Mouse (Mus musculus) small intestine, adult 2 months (tissue): ENCODE data around the gene Tcf7l1. TPM values are rescaled to one million over a fixed set of nuclear protein-coding genes. Genes with fewer than 3 reads are reported as not detected.

Experiments
- H3K27ac ChIP-seq: fragments of 200-500 bp; 2 replicates; pipeline ENCODE4 v1.5.1; 2012; ENCODE audit warnings: low read depth, low read length, control low read depth, inconsistent platforms; ENCODE audit not compliant: insufficient read depth
- H3K27me3 ChIP-seq: fragments of 200-500 bp; 2 replicates; pipeline ENCODE4 v1.6.1; 2012; ENCODE audit warnings: mild to moderate bottlenecking, moderate library complexity, low read length, inconsistent platforms; ENCODE audit not compliant: control insufficient read depth, insufficient read depth
- H3K36me3 ChIP-seq: fragments of 200-500 bp; 2 replicates; pipeline ENCODE4 v1.6.1; 2012; ENCODE audit warnings: mild to moderate bottlenecking, low read length, control low read depth, inconsistent platforms; ENCODE audit not compliant: control insufficient read depth, insufficient read depth
- H3K4me1 ChIP-seq: fragments of 200-500 bp; 2 replicates; pipeline ENCODE4 v1.6.1; 2012; ENCODE audit warnings: low read length, inconsistent platforms, mixed read lengths; ENCODE audit not compliant: control insufficient read depth, insufficient read depth, insufficient read length
- H3K4me3 ChIP-seq: fragments of 200-500 bp; 2 replicates; pipeline ENCODE4 v1.5.1; 2012; ENCODE audit warnings: low read depth, mild to moderate bottlenecking, control low read depth, inconsistent platforms, low read length, moderate library complexity
- CTCF ChIP-seq: fragments of 200-500 bp; IDR thresholded peaks from 2 replicates; pipeline ENCODE4 v1.5.1; 2012; ENCODE audit warnings: low read depth, mild to moderate bottlenecking, control low read depth, inconsistent platforms, low read length, moderate library complexity, mixed read lengths; ENCODE audit not compliant: insufficient replicate concordance, insufficient read length; ENCODE audit errors: extremely low read depth
- POLR2A ChIP-seq: fragments of 200-500 bp; IDR thresholded peaks from 2 replicates; pipeline ENCODE4 v1.6.1; 2012; ENCODE audit warnings: low read depth, mild to moderate bottlenecking, control low read depth, inconsistent platforms, low read length, moderate library complexity
- WGBS: fragments of 180-500 bp; shearing (Covaris S2); methylation state at CpG from one replicate; pipeline ENCODE4 v1.1.7; 2018; 5-methylcytosine and 5-hydroxymethylcytosine counted together
- polyA plus RNA-seq: library from polyadenylated mRNA; depleted of rRNA; stranded (reverse); fragments of >200 nt; gene quantifications from 2 replicates; pipeline ENCODE4 v1.2.3, GENCODE M21; 2012

Tcf7l1 gene
- polyA plus RNA-seq, 1 experiment, result 4.7 TPM

DNA sequence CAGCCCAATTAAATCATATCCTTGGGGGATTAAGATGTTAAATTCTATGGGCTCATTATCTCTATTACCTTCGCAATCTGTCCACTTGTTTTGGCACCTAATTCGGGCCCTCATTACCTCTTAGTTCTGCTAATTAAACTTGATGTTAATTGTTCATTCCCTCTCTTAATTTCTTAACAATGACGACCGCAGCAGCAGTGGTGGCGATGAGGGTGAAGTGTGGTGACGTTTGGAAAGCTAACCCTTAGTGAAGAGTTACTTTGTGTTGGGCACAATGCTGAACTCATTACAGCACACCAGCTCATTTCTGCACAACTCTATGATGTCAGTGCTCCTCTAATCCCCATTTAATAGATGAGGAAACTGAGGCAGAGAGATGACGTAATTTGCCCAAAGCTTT, 143.7 kb downstream of the Tcf7l1 start:
- TF ChIP-seq POLR2A (no peak), CTCF (no peak)
- WGBS, result 84% methylated on average over 7 of the region's 7 CpGs
- H3K4me1 ChIP-seq, result no peaks in the 10 kb centered on the region
- no peak overlapping the region for H3K27ac ChIP-seq
- no peak overlapping the region for H3K4me3 ChIP-seq
- H3K27me3 ChIP-seq, result no peaks in the 10 kb centered on the region
- no peaks in the 10 kb centered on the region for H3K36me3 ChIP-seq

- Histone ChIP-seq H3K4me1 (no peaks in the 10 kb centered on the region), H3K36me3 (no peaks in the 10 kb centered on the region), H3K27me3 (no peaks in the 10 kb centered on the region), H3K4me3 (no peak overlapping the region), H3K27ac (no peak overlapping the region)
- TF ChIP-seq CTCF, result no peak
- TF ChIP-seq POLR2A, result no peak
- 57% methylated on average over 4 of the region's 4 CpGs for WGBS
Measured at GRCm38 (mm10) chr6:72644576-72644975, 144.5 kb downstream of the Tcf7l1 start.

GRCm38 (mm10) chr6:72641218-72641954, 147.7 kb downstream of the Tcf7l1 start:
- H3K36me3 ChIP-seq, result no peaks in the 10 kb centered on the region
- peaks cover under 1% of the 10 kb centered on the region; the same call in 1 of the 2 replicates for H3K4me1 ChIP-seq
- no peak overlapping the region for H3K27ac ChIP-seq
- no peaks in the 10 kb centered on the region for H3K27me3 ChIP-seq
- WGBS, result 58% methylated on average over 18 of the region's 18 CpGs
- TF ChIP-seq POLR2A (no peak), CTCF (no peak)
- no peak overlapping the region for H3K4me3 ChIP-seq

GRCm38 (mm10) chr6:72636940-72637339, 152.1 kb downstream of the Tcf7l1 start:
- Histone ChIP-seq H3K36me3 (no peaks in the 10 kb centered on the region), H3K27ac (no peak overlapping the region), H3K27me3 (no peaks in the 10 kb centered on the region), H3K4me1 (peaks cover 4% of the 10 kb centered on the region), H3K4me3 (no peak overlapping the region)
- TF ChIP-seq CTCF (peak; percentile 9; the same call in 1 of the 2 replicates), POLR2A (no peak)
- 78% methylated on average over 3 of the region's 3 CpGs for WGBS

- Histone ChIP-seq H3K4me3 (peak overlapping the region; percentile 30), H3K27me3 (no peaks in the 10 kb centered on the region), H3K36me3 (no peaks in the 10 kb centered on the region), H3K4me1 (peaks cover 4% of the 10 kb centered on the region), H3K27ac (peak overlapping the region; percentile 29; the same call in 1 of the 2 replicates)
- 29% methylated on average over 12 of the region's 12 CpGs for WGBS
- TF ChIP-seq POLR2A (no peak; the same call in 1 of the 2 replicates), CTCF (peak; percentile 87; the same call in 1 of the 2 replicates)
Measured at GRCm38 (mm10) chr6:72635760-72636431, 153.2 kb downstream of the Tcf7l1 start.

- Histone ChIP-seq H3K36me3 (no peaks in the 10 kb centered on the region), H3K27me3 (no peaks in the 10 kb centered on the region), H3K4me1 (peaks cover 13% of the 10 kb centered on the region), H3K4me3 (no peak overlapping the region), H3K27ac (no peak overlapping the region)
- TF ChIP-seq CTCF (no peak), POLR2A (no peak)
- WGBS, result 67% methylated on average over 10 of the region's 10 CpGs
Measured at GRCm38 (mm10) chr6:72634311-72634710, 154.7 kb downstream of the Tcf7l1 start.

DNA sequence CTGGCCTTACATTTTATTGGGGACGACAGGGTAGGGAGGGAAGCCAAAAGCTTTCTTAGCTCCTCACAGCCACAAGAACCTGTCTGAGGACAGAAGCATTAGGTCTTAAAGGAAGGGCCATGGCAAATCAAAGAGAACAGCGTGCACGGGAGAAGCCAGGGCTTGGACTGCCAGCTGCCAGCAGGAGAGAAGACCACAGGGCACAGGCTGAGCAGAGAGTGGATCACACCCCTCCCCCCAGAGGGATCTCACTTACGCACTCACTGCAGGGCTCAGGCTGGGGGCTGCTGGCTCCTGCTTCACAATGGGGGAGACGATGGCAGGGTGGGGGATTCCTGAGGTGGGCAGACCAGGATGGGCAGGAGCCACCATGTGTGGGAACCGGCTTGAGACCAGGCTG, 157.4 kb downstream of the Tcf7l1 start:
- Histone ChIP-seq H3K27me3 (no peaks in the 10 kb centered on the region), H3K4me1 (peaks cover 18% of the 10 kb centered on the region), H3K27ac (no peak overlapping the region), H3K4me3 (no peak overlapping the region), H3K36me3 (no peaks in the 10 kb centered on the region)
- no peak for TF ChIP-seq POLR2A
- no peak for TF ChIP-seq CTCF
- 85% methylated on average over 6 of the region's 6 CpGs for WGBS
